Mouse (Mus musculus): ENCODE measurements around the gene Platr17.
"Not testable (repeated sequence)": the region's sequence is repeated elsewhere in the genome, so short reads cannot be mapped to it uniquely, and the experiment has no call there.

The Platr17 gene

GRCm38 (mm10) chr17:33943454-33943853 lies 38.5 kb downstream of the Platr17 start:
- DNase-seq, result no peak

- DNase-seq, result peak; percentile 46 to 63
These were observed 42.6 kb downstream of the Platr17 start for GRCm38 (mm10) chr17:33947430-33948089.

GRCm38 (mm10) chr17:33948090-33948904 lies 43.4 kb downstream of the Platr17 start:
- peak in 1 of 2 experiments; percentile 44 for DNase-seq

- peak in 1 of 2 experiments; percentile 16 for DNase-seq
These were observed 44.1 kb downstream of the Platr17 start for GRCm38 (mm10) chr17:33948905-33949537.

- peak in 1 of 2 experiments; percentile 19 for DNase-seq
These were observed 45.2 kb downstream of the Platr17 start for GRCm38 (mm10) chr17:33950131-33950625.

DNA sequence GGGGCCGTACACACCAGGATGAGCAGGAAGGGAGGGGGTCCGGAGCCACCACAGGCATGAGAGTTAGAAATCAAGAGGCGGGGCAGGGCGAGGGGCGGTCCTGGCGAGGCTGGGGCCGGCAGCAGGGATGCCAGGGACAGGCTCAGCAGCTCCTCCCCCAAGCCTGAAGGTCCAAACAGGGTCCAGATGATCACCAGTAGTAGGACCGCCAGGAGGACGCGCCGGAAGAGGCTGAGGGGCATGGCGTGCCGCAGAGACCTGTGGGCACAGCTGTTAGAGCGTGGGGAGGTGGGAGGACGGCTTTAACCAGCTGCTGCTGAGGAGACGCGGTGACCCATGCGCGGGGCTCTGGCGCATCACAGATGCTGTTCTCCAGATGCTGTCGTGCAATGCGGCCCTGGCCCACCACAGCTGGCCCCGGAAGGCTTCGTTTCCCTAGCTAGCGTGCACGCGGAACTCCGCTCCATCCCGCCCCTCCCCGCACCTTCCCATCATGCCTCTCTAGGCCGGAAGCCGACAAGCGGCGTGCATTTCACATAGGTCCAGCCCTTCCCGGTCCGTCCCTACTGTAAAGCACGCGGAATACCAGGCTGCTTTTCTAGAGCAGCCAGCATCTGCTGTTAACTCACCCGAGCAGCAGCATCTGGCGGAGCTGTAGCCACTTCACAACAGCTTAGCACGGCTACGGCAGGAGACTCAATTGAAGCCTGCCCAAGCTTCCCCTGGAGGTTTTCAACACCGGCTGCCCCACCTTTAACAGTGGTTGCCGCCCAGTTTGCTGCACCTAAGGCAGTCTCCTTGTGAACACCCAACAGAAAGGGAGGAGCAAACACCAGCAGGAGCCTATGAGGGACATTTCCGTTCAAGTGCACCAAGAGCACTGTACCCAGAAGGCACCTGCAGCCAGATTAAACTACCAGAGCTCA lies 46.3 kb downstream of the Platr17 start, which contains the start of gene B3galt4:
Gene B3galt4, minus strand, starts transcription at position 468 of the 926 bp plus-strand sequence.
- peak; percentile 81 to 83 for DNase-seq

- DNase-seq, result not testable (repeated sequence)
These were observed 47.1 kb downstream of the Platr17 start for GRCm38 (mm10) chr17:33952015-33952414.

DNA sequence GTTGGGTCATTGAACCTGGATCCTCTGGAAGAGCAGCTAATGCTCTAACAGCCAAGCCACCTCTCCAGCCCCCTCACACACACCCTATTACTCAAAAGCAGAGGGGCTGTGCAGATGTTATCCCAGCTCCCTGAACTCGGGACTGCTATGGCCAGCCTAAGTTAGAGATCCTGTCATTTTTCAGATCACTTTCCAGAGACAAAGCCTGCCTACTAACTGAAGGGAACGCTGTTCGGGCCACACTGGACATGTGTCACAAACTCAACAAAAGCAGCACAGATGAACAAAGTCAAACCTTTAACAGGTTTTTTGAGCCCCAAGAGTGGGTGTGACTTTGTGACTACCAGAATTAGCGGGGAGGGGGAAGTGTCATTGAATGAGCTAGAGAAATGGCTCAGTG lies 47.9 kb downstream of the Platr17 start:
- no peak for DNase-seq

- no peak for DNase-seq
These were observed 48.4 kb downstream of the Platr17 start for GRCm38 (mm10) chr17:33953310-33953709.

GRCm38 (mm10) chr17:33953961-33954565 lies 49.1 kb downstream of the Platr17 start:
- DNase-seq, result no peak

- DNase-seq, result no peak
These were observed 50.0 kb downstream of the Platr17 start for GRCm38 (mm10) chr17:33954646-33955554.

DNA sequence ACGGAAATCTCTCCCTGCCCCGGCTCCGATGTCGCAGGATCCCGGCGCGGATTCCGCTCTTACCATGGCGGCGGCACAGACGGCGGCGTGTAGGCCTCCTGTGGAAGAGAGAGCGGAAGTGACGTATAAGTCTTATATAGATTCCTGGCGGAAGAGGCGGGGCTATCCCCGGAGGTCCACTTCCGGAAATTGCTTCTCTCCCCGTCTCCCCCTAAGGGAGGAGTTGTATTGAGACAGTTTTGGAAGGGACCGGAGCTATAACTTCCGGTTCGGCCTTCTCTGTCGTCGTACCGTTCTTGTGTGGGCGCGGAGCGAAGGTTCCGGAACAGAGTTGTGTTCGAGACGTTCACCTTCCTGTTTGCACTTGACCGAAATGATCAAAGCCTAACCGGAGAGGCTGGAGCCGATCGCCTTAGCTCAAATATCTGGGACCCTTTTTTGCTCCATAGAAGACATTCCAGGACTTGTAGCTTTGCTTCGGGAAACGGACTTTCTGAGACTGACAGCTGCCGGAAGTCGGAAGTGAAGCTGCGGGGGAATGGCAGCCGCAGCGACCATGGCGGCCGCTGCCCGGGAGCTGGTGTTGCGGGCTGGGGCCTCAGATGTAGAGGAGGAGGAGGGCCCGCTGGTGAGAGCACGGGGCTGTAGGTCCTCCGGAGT lies 50.8 kb downstream of the Platr17 start, which contains the start of the genes Vps52 and Rps18:
Gene Vps52, plus strand, starts transcription at position 258 of the 660 bp plus-strand sequence.
Gene Rps18, minus strand, starts transcription at position 447 of the 660 bp plus-strand sequence.
- peak; percentile 95 for DNase-seq
